Mouse (Mus musculus): ENCODE results near the gene Atp9a. TPM values are rescaled to one million over a fixed set of nuclear protein-coding genes. Genes with fewer than 3 reads are reported as not detected.

The Atp9a gene
- total RNA-seq, 1 experiment from 2014 or later = 0.38 TPM

DNA sequence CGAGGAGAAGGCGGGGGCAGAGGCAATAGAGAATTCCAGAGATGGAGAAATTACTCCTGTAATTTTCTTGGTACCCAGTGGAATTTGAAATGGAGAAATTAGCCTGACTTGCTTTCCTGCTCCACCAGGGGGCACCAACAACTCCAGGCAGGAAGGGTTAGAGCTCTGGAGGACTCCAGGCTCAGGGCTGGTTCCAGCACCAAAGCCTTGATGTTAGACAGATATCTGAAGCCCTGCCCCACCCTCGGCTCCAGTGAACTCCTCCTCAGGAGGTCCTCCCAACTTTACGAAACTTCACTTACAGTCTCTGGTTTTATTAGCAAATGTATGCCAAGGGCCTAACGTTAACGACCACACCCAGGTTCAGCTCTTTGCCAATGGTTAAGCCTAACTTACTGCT lies 50.4 kb downstream of the Atp9a start:
- ATAC-seq (replicated peaks; ENCODE audit: insufficient number of reproducible peaks, low FRiP score, low TSS enrichment, poor library complexity, severe bottlenecking) = no peak

DNA sequence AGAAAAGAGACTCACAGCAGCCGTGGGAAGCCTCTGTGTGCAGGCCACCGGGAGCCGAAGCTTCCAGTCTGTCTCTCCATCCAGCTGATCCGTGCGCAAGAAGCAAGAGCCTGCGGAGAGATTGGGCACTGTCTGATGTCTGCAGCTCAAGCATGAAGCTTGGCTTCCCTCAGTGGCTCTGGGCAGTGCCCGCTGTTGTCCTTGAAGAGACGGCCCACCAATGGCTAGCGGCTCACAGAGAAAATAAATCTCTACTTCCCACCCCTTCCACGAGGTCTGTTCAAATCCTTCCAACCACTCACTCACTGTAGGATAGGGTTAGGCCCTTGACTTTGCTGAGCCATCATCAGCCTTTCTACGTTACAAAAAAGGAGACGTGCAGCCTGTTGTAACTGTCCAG lies 54.9 kb downstream of the Atp9a start:
- no peak for ATAC-seq (replicated peaks; ENCODE audit: insufficient number of reproducible peaks, low FRiP score, low TSS enrichment, poor library complexity, severe bottlenecking)

- ATAC-seq (replicated peaks; ENCODE audit: insufficient number of reproducible peaks, low FRiP score, low TSS enrichment, poor library complexity, severe bottlenecking) = no peak
Measured at GRCm38 (mm10) chr2:168685909-168686308, 56.3 kb downstream of the Atp9a start.

GRCm38 (mm10) chr2:168684695-168685094 lies 57.5 kb downstream of the Atp9a start:
- no peak for ATAC-seq (replicated peaks; ENCODE audit: insufficient number of reproducible peaks, low FRiP score, low TSS enrichment, poor library complexity, severe bottlenecking)

DNA sequence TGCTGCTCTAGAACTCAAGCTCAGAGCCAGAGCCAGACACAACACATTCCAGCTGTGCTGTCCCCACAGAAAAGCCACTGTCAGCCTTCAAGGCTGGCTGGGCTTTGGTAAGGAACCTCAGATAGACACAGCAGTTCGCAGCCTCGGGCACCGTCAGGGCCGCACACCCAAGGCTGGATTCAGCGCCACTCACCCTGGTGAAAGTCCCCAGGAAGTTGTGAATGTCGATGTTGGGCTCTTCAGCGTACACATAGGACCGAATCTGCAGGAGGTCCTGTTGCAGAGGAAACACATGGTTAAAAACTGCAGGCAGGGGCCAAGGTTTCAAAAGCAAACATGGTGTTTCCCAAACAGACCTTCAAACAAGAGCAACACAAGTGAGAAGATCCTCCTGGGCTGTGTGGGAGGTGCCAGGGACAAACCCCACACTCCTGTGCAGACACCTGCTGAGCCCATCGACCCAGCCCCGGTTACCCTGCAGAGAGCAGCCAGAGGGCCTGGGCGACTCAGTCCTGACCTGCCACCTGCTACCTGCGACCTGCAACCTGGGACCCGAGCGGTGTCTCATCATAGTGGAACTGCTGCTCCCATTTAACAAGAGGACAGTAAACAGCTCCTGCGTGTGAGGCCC lies 58.6 kb downstream of the Atp9a start:
- ATAC-seq (replicated peaks; ENCODE audit: insufficient number of reproducible peaks, low FRiP score, low TSS enrichment, poor library complexity, severe bottlenecking) = no peak

DNA sequence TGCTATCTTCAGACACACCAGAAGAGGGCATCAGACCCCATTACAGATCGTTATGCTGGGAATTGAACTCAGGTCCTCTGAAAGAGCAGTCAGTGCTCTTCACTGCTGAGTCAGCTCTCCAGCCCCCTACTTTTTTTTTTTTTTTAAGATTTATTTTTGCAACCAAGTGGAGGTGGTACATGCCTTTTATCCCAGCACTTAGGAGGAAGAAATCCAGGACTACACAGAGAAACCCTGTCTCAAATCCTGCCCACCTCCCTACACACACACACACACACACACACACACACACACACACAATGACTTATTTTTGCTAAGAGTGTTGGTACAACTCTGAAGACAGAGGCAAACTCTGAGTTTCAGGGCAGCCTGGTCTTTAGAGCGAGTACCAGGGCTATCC lies 59.5 kb downstream of the Atp9a start:
- no peak for ATAC-seq (replicated peaks; ENCODE audit: insufficient number of reproducible peaks, low FRiP score, low TSS enrichment, poor library complexity, severe bottlenecking)

GRCm38 (mm10) chr2:168681531-168681930 lies 60.7 kb downstream of the Atp9a start:
- no peak for ATAC-seq (replicated peaks; ENCODE audit: insufficient number of reproducible peaks, low FRiP score, low TSS enrichment, poor library complexity, severe bottlenecking)

DNA sequence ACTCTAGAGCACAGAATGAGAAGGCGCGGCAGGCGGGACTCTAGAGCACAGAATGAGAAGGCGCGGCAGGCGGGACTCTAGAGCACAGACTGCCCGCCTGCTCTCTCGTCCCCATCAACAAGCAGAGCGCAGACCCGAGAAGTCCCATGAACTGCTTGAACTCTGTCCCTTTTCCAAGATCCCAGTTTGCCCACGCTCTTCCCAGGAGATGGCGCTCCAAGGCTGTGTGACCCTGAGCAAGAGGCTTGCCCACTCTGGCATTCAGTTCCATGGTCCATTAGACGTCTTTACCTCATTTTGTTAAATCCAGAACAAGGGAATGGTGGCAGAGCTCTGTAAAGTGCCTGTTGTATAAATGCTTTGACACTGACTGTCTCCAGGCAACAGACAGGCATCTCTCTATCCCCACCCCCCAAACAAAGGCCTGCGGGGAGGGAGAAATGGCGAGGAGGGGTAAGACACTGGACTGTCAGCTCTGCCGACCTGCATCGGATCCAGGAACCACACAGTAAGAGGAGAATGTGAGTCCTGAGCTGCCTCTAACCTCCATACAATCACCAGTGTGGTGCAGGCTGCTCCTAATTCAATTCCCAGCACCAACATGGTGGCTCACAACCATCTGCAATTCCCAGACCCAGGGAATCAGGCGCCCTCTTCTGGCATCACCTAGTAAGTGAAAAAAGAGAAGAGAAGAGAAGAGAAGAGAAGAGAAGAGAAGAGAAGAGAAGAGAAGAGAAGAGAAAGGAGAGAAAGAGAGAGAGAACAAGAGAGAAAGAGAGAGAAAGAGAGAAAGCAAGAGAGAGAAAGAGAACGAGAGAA lies 62.6 kb downstream of the Atp9a start:
- ATAC-seq (replicated peaks; ENCODE audit: insufficient number of reproducible peaks, low FRiP score, low TSS enrichment, poor library complexity, severe bottlenecking) = no peak

GRCm38 (mm10) chr2:168678662-168679294 lies 63.4 kb downstream of the Atp9a start:
- no peak for ATAC-seq (replicated peaks; ENCODE audit: insufficient number of reproducible peaks, low FRiP score, low TSS enrichment, poor library complexity, severe bottlenecking)

- no peak for ATAC-seq (replicated peaks; ENCODE audit: insufficient number of reproducible peaks, low FRiP score, low TSS enrichment, poor library complexity, severe bottlenecking)
Measured at GRCm38 (mm10) chr2:168677650-168678049, 64.6 kb downstream of the Atp9a start.

DNA sequence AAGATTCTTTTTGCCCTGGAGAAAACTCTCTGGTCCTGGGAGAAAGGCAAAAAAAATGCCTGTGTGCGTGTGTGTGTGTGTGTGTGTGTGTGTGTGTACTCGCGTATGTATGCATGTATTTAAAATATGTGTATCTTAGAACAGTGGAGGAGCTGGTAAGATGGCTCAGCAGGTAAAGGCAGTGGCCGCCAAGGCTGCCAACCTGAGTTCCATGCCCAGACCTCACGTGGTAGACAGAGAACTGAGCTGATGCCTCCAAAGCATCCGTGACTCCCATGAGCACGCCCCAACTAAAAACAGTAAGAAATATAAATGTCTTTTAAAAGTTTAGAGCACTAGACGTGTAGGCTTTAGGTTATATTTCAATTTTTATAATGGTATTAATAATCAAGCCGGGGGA lies 70.5 kb downstream of the Atp9a start:
- ATAC-seq (replicated peaks; ENCODE audit: insufficient number of reproducible peaks, low FRiP score, low TSS enrichment, poor library complexity, severe bottlenecking) = no peak

- no peak for ATAC-seq (replicated peaks; ENCODE audit: insufficient number of reproducible peaks, low FRiP score, low TSS enrichment, poor library complexity, severe bottlenecking)
Measured at GRCm38 (mm10) chr2:168670241-168670640, 72.0 kb downstream of the Atp9a start.

GRCm38 (mm10) chr2:168669762-168670161 lies 72.4 kb downstream of the Atp9a start:
- no peak for ATAC-seq (replicated peaks; ENCODE audit: insufficient number of reproducible peaks, low FRiP score, low TSS enrichment, poor library complexity, severe bottlenecking)

DNA sequence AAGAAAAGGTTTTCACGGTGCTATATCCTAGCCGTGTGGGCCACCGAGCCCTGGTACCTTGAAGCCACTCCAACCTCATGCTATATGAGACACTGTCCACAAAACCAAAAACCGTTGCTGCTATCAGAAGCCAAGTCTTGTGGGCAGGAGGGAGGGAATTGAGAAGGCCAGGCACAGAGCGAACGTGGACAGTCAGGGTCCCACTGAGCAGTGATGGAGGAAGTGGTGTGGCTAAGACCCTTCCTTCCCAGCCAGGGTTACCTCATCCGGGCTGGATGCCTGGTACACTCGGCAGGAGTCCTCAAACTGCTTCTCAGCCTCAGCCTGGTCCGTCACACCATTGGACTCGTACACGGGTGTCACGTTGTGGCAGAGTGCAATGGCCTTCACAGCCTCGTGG lies 74.5 kb downstream of the Atp9a start:
- 0 out of 2 replicates have a peak, but pooled peaks have one; percentile 16 for ATAC-seq (replicated peaks; ENCODE audit: insufficient number of reproducible peaks, low FRiP score, low TSS enrichment, poor library complexity, severe bottlenecking)

GRCm38 (mm10) chr2:168665680-168666079 lies 76.5 kb downstream of the Atp9a start:
- ATAC-seq (replicated peaks; ENCODE audit: insufficient number of reproducible peaks, low FRiP score, low TSS enrichment, poor library complexity, severe bottlenecking) = no peak

DNA sequence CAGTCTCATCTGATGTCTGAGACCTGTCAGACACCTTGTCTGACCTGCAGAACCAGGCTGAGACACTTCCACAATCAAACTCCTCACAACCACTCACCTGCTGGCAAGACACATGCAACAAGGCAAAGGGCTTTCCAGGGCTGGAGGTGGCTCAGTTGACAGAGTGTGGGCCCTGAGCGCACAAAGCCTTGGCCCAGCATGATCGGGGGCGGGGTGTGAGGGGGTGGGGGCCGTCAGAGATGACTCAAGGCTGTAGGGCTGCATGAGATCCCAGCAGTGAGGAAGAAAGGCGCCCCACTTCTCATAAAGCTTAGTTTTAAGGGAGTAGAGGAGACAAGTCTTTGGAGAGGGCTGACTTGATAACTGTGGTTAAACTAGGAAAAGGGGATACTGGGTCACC lies 78.5 kb downstream of the Atp9a start:
- no peak for ATAC-seq (replicated peaks; ENCODE audit: insufficient number of reproducible peaks, low FRiP score, low TSS enrichment, poor library complexity, severe bottlenecking)

DNA sequence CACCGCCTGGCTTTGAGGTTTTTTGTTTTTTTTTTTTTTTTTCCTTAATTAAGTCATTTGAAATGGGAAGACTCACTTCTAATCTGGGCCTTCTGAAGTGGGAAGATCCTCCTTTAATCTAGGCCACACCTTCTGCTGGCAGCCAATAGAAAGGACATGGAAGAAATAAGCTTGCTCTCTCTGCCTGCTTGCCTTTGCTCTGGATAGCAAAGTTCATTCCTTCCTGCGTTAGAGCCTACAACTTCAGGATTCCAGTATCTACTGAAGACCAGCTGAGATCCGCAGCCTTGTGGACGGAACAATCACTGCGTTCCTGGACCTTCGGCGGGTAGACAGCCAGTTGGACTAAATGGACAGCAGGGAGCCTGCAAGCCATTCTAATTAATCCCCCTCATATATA lies 79.0 kb downstream of the Atp9a start:
- no peak for ATAC-seq (replicated peaks; ENCODE audit: insufficient number of reproducible peaks, low FRiP score, low TSS enrichment, poor library complexity, severe bottlenecking)

DNA sequence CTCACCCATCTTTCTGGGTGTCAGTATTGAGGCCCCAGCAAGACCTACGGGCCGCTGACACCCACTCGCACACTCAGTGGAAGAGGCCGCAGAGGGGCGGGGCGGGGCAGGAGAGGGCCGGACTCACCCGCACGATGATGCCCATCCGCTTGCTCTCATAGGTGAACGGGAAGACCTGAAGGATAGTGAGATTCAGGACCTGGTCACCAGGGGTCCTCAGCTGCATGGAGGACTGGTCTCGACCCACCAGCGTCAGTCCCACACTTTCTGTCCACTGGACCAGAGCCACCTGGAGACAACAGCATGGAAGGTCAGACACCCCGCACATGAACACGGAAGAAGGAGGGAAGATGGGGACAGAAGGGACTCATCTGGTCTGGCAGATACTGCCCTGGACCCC lies 80.4 kb downstream of the Atp9a start:
- no peak for ATAC-seq (replicated peaks; ENCODE audit: insufficient number of reproducible peaks, low FRiP score, low TSS enrichment, poor library complexity, severe bottlenecking)

GRCm38 (mm10) chr2:168660344-168660743 lies 81.9 kb downstream of the Atp9a start:
- no peak for ATAC-seq (replicated peaks; ENCODE audit: insufficient number of reproducible peaks, low FRiP score, low TSS enrichment, poor library complexity, severe bottlenecking)

GRCm38 (mm10) chr2:168658551-168658950 lies 83.7 kb downstream of the Atp9a start:
- ATAC-seq (replicated peaks; ENCODE audit: insufficient number of reproducible peaks, low FRiP score, low TSS enrichment, poor library complexity, severe bottlenecking) = no peak

Data from monocyte, adult 5-6 weeks (primary cell).